Mouse (Mus musculus): ENCODE data around the gene Olfr1222. TPM values are rescaled to one million over a fixed set of nuclear protein-coding genes. Genes with fewer than 3 reads are reported as not detected.

Gene Olfr1222
- not detected for polyA plus RNA-seq (2017; shearing (Covaris generic))

GRCm38 (mm10) chr2:89132954-89133353 lies at the start of gene Olfr1222:
Gene Olfr1222 (minus strand): TSS chr2:89133054.

DNA sequence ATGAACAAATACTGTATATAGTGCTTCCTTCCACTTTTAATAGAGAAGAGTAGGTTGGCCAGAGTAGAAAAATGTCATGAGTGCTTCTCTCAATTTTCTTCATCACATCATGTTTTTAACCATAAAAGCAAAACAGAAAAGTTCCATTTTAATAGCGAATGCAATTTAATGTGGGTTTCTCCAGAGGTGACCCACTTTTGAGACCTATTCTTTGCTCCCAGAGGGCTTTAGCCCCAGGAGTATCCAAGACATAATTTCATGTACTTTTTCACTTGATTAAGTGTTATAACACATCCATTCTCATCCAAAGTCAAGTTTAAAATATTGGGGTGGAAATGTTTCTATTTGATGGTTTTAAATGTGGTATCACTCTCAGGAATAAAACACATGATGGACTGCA lies 41.7 kb upstream of the Olfr1222 start, which contains the start of gene Olfr1225:
Gene Olfr1225 (minus strand): TSS at position 101 of the 400 bp plus-strand sequence.

DNA sequence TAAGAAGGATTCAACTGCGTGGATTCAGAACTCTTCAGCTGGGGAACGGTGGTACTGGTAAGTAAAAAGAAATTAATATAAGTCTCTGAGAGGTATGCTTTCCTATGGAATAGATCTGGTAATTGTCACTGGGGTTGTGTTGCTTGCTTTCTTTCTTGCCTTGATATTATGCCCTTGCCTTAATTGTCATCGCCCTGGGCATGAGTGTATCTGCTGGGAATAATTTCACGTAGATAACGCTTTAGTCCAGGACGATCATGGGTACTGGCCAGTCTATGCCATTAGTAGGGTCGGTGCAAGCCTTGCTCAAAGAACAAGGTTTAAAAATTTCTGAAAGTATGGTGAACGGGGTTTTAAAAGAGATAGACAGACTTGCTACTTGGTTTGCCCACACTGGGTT lies 31.1 kb upstream of the Olfr1222 start, which contains the start of gene Olfr1224-ps1:
Gene Olfr1224-ps1 (minus strand): TSS at position 101 of the 400 bp plus-strand sequence.

GRCm38 (mm10) chr2:89151460-89151859 lies 18.6 kb upstream of the Olfr1222 start, which contains the start of gene Olfr1223:
Gene Olfr1223 (minus strand): TSS chr2:89151560.

GRCm38 (mm10) chr2:89117183-89117582 lies 15.7 kb downstream of the Olfr1222 start, which contains the start of gene Olfr1221:
Gene Olfr1221 (minus strand): TSS chr2:89117283.

GRCm38 (mm10) chr2:89106735-89107134 lies 26.1 kb downstream of the Olfr1222 start, which contains the start of gene Olfr1220:
Gene Olfr1220 (minus strand): TSS chr2:89106835.

GRCm38 (mm10) chr2:89083413-89083812 lies 49.4 kb downstream of the Olfr1222 start, which contains the start of gene Olfr1219:
Gene Olfr1219 (minus strand): TSS chr2:89083513.

Other genes starting within 250 kb of the Olfr1222 start
- gene Olfr1208, start 230.7 kb downstream of the Olfr1222 start, polyA plus RNA-seq (2017; shearing (Covaris generic)): not detected
- not detected for gene Olfr1209, start 217.9 kb downstream of the Olfr1222 start, polyA plus RNA-seq (2017; shearing (Covaris generic))
- gene Olfr1211, start 194.9 kb downstream of the Olfr1222 start, polyA plus RNA-seq (2017; shearing (Covaris generic)): not detected
- not detected for gene Olfr1212, start 179.1 kb downstream of the Olfr1222 start, polyA plus RNA-seq (2017; shearing (Covaris generic))
- not detected for gene Gm13762, start 152.8 kb downstream of the Olfr1222 start, polyA plus RNA-seq (2017; shearing (Covaris generic))
- not detected for gene Olfr1214, start 140.4 kb downstream of the Olfr1222 start, polyA plus RNA-seq (2017; shearing (Covaris generic))
- gene Olfr1215, start 126.1 kb downstream of the Olfr1222 start, polyA plus RNA-seq (2017; shearing (Covaris generic)): not detected
- not detected for gene Olfr1216, start 114.7 kb downstream of the Olfr1222 start, polyA plus RNA-seq (2017; shearing (Covaris generic))
- gene Olfr1217, start 101.0 kb downstream of the Olfr1222 start, polyA plus RNA-seq (2017; shearing (Covaris generic)): 0.06 TPM
- not detected for gene Olfr1218, start 71.9 kb downstream of the Olfr1222 start, polyA plus RNA-seq (2017; shearing (Covaris generic))
- not detected for gene Olfr1219, start 49.5 kb downstream of the Olfr1222 start, polyA plus RNA-seq (2017; shearing (Covaris generic))
- not detected for gene Olfr1220, start 26.2 kb downstream of the Olfr1222 start, polyA plus RNA-seq (2017; shearing (Covaris generic))
- gene Olfr1221, start 15.8 kb downstream of the Olfr1222 start, polyA plus RNA-seq (2017; shearing (Covaris generic)): not detected
- not detected for gene Olfr1223, start 18.5 kb upstream of the Olfr1222 start, polyA plus RNA-seq (2017; shearing (Covaris generic))
- not detected for gene Olfr1224-ps1, start 31.0 kb upstream of the Olfr1222 start, polyA plus RNA-seq (2017; shearing (Covaris generic))
- gene Olfr1225, start 41.6 kb upstream of the Olfr1222 start, polyA plus RNA-seq (2017; shearing (Covaris generic)): not detected
- gene Olfr1226, start 67.0 kb upstream of the Olfr1222 start, polyA plus RNA-seq (2017; shearing (Covaris generic)): not detected
- gene Olfr1228, start 121.0 kb upstream of the Olfr1222 start, polyA plus RNA-seq (2017; shearing (Covaris generic)): not detected
- gene Olfr1229, start 155.0 kb upstream of the Olfr1222 start, polyA plus RNA-seq (2017; shearing (Covaris generic)): not detected
- not detected for gene Olfr1230, start 164.2 kb upstream of the Olfr1222 start, polyA plus RNA-seq (2017; shearing (Covaris generic))
- gene Olfr1231, start 174.0 kb upstream of the Olfr1222 start, polyA plus RNA-seq (2017; shearing (Covaris generic)): not detected
- gene Olfr1232, start 196.6 kb upstream of the Olfr1222 start, polyA plus RNA-seq (2017; shearing (Covaris generic)): not detected
- not detected for gene Olfr1233, start 209.3 kb upstream of the Olfr1222 start, polyA plus RNA-seq (2017; shearing (Covaris generic))
- not detected for gene Olfr1234, start 231.8 kb upstream of the Olfr1222 start, polyA plus RNA-seq (2017; shearing (Covaris generic))